Mouse (Mus musculus) limb, embryonic 12.5 days (tissue): ENCODE data around the gene Trpm3. TPM values are rescaled to one million over a fixed set of nuclear protein-coding genes. Genes with fewer than 3 reads are reported as not detected.
"Not testable (repeated sequence)": the region's sequence is repeated elsewhere in the genome, so short reads cannot be mapped to it uniquely, and the experiment has no call there.

Source experiments
- ATAC-seq: fragments of 200-750 bp; cut with Nextera tagmentation; 2 replicates; pipeline ENCODE4 v1.8.0; 2017; ENCODE audit warnings: low read depth, moderate TSS enrichment; ENCODE audit not compliant: insufficient number of reproducible peaks, insufficient read depth, low FRiP score, low TSS enrichment
- H3K27ac ChIP-seq: fragments of 300-500 bp; sonication (generic); 2 replicates; pipeline ENCODE4 v1.5.1; 2016; ENCODE audit warnings: mild to moderate bottlenecking, moderate library complexity
- H3K27me3 ChIP-seq: fragments of 300-500 bp; sonication (generic); 2 replicates; pipeline ENCODE4 v1.6.1; 2016; ENCODE audit warnings: mild to moderate bottlenecking, moderate library complexity
- H3K36me3 ChIP-seq: fragments of 300-500 bp; sonication (generic); 2 replicates; pipeline ENCODE4 v1.6.1; 2016; ENCODE audit warnings: mild to moderate bottlenecking, moderate library complexity
- H3K4me1 ChIP-seq: fragments of 300-500 bp; sonication (generic); replicated peaks from 2 replicates; pipeline ENCODE4 v1.6.1; 2016
- H3K4me2 ChIP-seq: fragments of 300-500 bp; sonication (generic); 2 replicates; pipeline ENCODE4 v1.6.1; 2016; ENCODE audit warnings: mild to moderate bottlenecking, moderate library complexity
- H3K4me3 ChIP-seq: fragments of 300-500 bp; sonication (generic); replicated peaks from 2 replicates; pipeline ENCODE4 v1.5.1; 2016; ENCODE audit warnings: mild to moderate bottlenecking
- H3K9ac ChIP-seq: fragments of 300-500 bp; sonication (generic); replicated peaks from 2 replicates; pipeline ENCODE4 v1.6.1; 2016; ENCODE audit warnings: mild to moderate bottlenecking, moderate library complexity
- H3K9me3 ChIP-seq: fragments of 300-500 bp; sonication (generic); 2 replicates; pipeline ENCODE4 v1.6.1; 2016; ENCODE audit warnings: mild to moderate bottlenecking, moderate library complexity
- WGBS: fragments of 180-500 bp; shearing (Covaris S2); methylation state at CpG from one replicate; pipeline ENCODE4 v1.1.7; 2016; 5-methylcytosine and 5-hydroxymethylcytosine counted together
- polyA plus RNA-seq: library from polyadenylated mRNA; unstranded; fragments of >200 nt; fragmentation: Nextera tagmentation; extraction: Ambion mirVana; gene quantifications from 2 replicates; pipeline ENCODE4 v1.2.1, GENCODE M21; 2016

The Trpm3 gene
- polyA plus RNA-seq, 1 experiment from 2014 or later: 6.1 TPM

GRCm38 (mm10) chr19:22821741-22822140 lies 682.9 kb downstream of the Trpm3 start:
- H3K9ac ChIP-seq: no peak overlapping the region
- no peaks in the 10 kb centered on the region for H3K9me3 ChIP-seq
- WGBS: 81% methylated on average over 8 of the region's 8 CpGs
- no peak overlapping the region for H3K4me2 ChIP-seq
- H3K36me3 ChIP-seq: no peaks in the 10 kb centered on the region
- H3K4me3 ChIP-seq: no peak overlapping the region
- H3K27ac ChIP-seq: no peak overlapping the region
- no peaks in the 10 kb centered on the region for H3K27me3 ChIP-seq
- no peak for ATAC-seq
- H3K4me1 ChIP-seq: no peaks in the 10 kb centered on the region

DNA sequence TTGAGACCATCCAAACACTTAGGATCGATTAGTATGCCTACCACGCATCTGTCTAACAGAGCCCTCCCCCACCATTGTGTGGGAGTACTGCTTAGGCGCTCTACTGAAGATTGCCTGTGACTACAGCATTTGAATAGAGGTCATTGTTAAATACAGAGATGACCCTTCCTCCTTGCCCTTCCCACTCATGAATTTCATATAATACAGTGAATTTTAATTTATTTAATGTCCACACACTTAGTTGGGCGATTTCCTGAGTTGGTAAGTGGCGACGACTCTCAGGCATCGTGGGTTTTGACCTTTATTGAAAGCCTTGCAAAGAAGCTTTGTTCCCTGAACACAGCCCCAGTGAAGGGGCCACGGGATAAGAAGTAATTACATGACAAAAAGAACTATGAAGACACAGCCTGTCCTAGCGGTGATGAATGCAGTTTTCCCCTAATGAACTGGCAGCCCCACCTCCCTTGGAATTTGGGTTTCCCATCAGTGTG lies 684.7 kb downstream of the Trpm3 start:
- ATAC-seq: no peak
- no peaks in the 10 kb centered on the region for H3K27me3 ChIP-seq
- H3K4me3 ChIP-seq: no peak overlapping the region
- H3K9ac ChIP-seq: no peak overlapping the region
- 80% methylated on average over 9 of the region's 9 CpGs for WGBS
- no peaks in the 10 kb centered on the region for H3K9me3 ChIP-seq
- H3K4me2 ChIP-seq: no peak overlapping the region
- no peaks in the 10 kb centered on the region for H3K36me3 ChIP-seq
- H3K4me1 ChIP-seq: no peaks in the 10 kb centered on the region
- no peak overlapping the region for H3K27ac ChIP-seq

DNA sequence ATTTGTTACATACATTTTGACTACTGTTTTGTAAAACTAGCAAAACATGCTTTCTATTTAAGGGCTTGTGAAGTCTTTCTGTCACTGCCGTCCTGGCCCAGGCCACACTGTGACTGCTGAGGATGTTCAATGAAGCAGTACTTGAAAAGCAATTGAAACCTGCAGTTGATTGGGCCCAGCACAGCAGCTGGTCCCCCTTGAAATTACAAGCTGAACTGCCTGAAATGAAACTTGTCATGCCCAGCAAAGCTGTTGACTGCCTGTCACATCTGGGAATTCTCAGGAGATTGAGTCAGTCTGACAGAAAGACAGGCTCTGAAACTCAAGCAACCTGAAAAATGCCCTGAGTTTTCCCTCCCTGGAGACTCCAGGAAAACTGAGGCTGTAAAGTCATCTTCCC lies 687.0 kb downstream of the Trpm3 start:
- 47% methylated on average over 1 of the region's 1 CpGs for WGBS
- Histone ChIP-seq H3K4me1 (no peaks in the 10 kb centered on the region), H3K27me3 (no peaks in the 10 kb centered on the region), H3K4me3 (no peak overlapping the region), H3K27ac (no peak overlapping the region), H3K4me2 (no peak overlapping the region), H3K9me3 (no peaks in the 10 kb centered on the region), H3K36me3 (no peaks in the 10 kb centered on the region), H3K9ac (no peak overlapping the region)
- ATAC-seq: no peak

- Histone ChIP-seq H3K4me2 (no peak overlapping the region), H3K9me3 (no peaks in the 10 kb centered on the region), H3K27me3 (no peaks in the 10 kb centered on the region), H3K27ac (no peak overlapping the region), H3K4me3 (no peak overlapping the region), H3K4me1 (no peaks in the 10 kb centered on the region), H3K9ac (no peak overlapping the region), H3K36me3 (no peaks in the 10 kb centered on the region)
- 89% methylated on average over 2 of the region's 2 CpGs for WGBS
- ATAC-seq: no peak
Measured at GRCm38 (mm10) chr19:22828198-22828742, 689.4 kb downstream of the Trpm3 start.

GRCm38 (mm10) chr19:22841081-22842040 lies 702.5 kb downstream of the Trpm3 start:
- no peak overlapping the region for H3K4me3 ChIP-seq
- H3K4me2 ChIP-seq: no peak overlapping the region
- no peaks in the 10 kb centered on the region for H3K27me3 ChIP-seq
- no peaks in the 10 kb centered on the region for H3K9me3 ChIP-seq
- WGBS: 80% methylated on average over 6 of the region's 6 CpGs
- ATAC-seq: no peak
- no peak overlapping the region for H3K9ac ChIP-seq
- H3K36me3 ChIP-seq: no peaks in the 10 kb centered on the region
- H3K4me1 ChIP-seq: no peaks in the 10 kb centered on the region
- no peak overlapping the region for H3K27ac ChIP-seq

DNA sequence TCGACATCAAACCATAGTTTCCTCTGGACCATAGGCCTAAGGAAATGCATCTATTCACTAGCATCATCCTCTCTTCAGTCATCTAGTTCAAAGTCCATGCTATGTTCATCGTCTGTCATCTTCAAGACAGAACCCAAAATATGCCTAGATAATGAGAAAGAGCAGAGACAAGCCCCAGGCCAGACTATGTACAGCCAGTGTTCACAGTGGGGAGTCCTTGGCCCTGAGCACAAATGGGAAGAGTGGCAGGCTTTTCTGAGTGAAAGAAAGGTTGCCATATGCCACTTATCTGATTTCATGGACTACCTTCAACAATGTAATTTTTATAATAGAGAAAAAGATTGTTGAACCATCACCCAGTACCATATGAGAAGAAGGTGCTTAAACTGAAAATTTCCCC lies 703.9 kb downstream of the Trpm3 start:
- H3K9me3 ChIP-seq: no peaks in the 10 kb centered on the region
- no peak overlapping the region for H3K4me2 ChIP-seq
- H3K9ac ChIP-seq: no peak overlapping the region
- no peaks in the 10 kb centered on the region for H3K36me3 ChIP-seq
- 87% methylated on average over 2 of the region's 2 CpGs for WGBS
- no peak overlapping the region for H3K4me3 ChIP-seq
- ATAC-seq: no peak
- H3K27ac ChIP-seq: no peak overlapping the region
- no peaks in the 10 kb centered on the region for H3K27me3 ChIP-seq
- no peaks in the 10 kb centered on the region for H3K4me1 ChIP-seq

- no peaks in the 10 kb centered on the region for H3K27me3 ChIP-seq
- no peak overlapping the region for H3K4me2 ChIP-seq
- 83% methylated on average over 12 of the region's 12 CpGs for WGBS
Measured at GRCm38 (mm10) chr19:22847696-22848095, 708.9 kb downstream of the Trpm3 start.

GRCm38 (mm10) chr19:22848251-22848650 lies 709.4 kb downstream of the Trpm3 start:
- WGBS: 83% methylated on average over 1 of the region's 1 CpGs
- no peaks in the 10 kb centered on the region for H3K36me3 ChIP-seq
- no peak overlapping the region for H3K27ac ChIP-seq
- ATAC-seq: no peak
- H3K27me3 ChIP-seq: no peaks in the 10 kb centered on the region
- no peaks in the 10 kb centered on the region for H3K9me3 ChIP-seq
- peaks cover 4% of the 10 kb centered on the region; the same call in 1 of the 2 replicates for H3K4me1 ChIP-seq
- no peak overlapping the region for H3K9ac ChIP-seq
- H3K4me2 ChIP-seq: no peak overlapping the region
- no peak overlapping the region for H3K4me3 ChIP-seq

More at GRCm38 (mm10) chr19:22847696-22848095, 708.9 kb downstream of the Trpm3 start:
- ATAC-seq: no peak
- H3K4me1 ChIP-seq: peaks cover 4% of the 10 kb centered on the region; the same call in 1 of the 2 replicates
- no peak overlapping the region for H3K4me3 ChIP-seq
- no peak overlapping the region for H3K9ac ChIP-seq
- H3K36me3 ChIP-seq: no peaks in the 10 kb centered on the region
- H3K9me3 ChIP-seq: no peaks in the 10 kb centered on the region
- no peak overlapping the region for H3K27ac ChIP-seq

DNA sequence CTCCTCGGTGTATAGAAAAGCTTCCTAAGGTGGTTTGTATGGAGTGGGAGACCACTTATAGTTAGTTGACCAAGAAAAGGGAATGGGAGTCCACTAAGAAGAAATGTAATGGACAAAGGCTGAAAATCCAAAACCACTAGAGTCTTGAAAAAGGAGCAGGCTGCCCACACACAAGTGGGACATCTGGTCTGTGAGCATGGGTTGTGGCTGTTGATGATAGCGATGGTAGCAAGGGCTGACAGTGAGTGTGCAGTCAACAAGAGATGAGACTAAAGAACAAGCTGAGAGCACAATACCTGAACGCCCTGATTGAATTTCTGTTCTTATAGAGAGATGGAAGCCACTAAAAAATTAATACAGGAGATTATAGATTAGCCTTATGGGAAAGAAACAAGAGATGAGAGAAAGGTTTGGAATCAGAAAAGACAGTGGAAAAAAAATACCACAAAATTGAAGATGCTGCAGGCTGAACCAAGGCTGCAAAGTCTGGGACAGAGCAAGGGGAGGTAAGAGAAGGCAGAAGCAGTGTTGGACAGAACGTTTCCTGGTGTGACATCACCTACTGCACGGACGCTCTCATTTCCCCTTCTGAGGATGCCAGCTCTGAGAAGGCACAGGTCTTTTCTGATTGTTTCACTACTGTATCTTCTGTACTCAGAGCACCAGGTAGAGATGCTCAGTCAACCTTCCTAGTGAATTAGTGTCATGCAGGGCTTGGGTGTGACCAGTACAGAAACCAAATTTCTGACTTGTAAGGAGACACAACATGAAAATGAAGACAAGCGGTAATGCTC lies 710.1 kb downstream of the Trpm3 start:
- Histone ChIP-seq H3K27me3 (no peaks in the 10 kb centered on the region), H3K4me1 (peaks cover 4% of the 10 kb centered on the region; the same call in 1 of the 2 replicates), H3K27ac (no peak overlapping the region), H3K9ac (no peak overlapping the region), H3K4me3 (no peak overlapping the region), H3K4me2 (no peak overlapping the region), H3K36me3 (no peaks in the 10 kb centered on the region), H3K9me3 (no peaks in the 10 kb centered on the region)
- WGBS: 90% methylated on average over 7 of the region's 7 CpGs
- ATAC-seq: no peak

GRCm38 (mm10) chr19:22851423-22851822 lies 712.6 kb downstream of the Trpm3 start:
- ATAC-seq, H3K9ac ChIP-seq, H3K27ac ChIP-seq, H3K9me3 ChIP-seq, H3K36me3 ChIP-seq, H3K4me2 ChIP-seq, H3K4me3 ChIP-seq, H3K4me1 ChIP-seq, H3K27me3 ChIP-seq: not testable (repeated sequence)
- 48% methylated on average over 5 of the region's 5 CpGs for WGBS

DNA sequence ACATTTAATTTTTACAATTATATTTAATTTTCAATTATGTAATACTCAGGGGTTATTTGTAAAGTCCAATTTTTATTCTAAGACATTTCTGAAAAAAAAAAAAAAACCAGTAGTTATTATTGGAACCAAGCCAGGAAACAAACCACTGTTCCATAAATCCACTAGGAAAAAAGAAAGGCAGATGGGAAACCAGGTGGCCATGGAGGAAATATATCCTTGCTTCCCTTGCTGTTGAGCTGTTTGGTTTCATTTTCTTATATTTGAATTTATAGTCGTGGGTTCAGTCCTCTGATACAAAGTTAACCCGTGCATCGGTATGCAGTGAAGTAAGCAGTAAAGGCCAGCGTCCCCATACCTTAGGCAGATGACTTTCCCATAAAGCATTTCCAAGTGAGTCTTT lies 720.8 kb downstream of the Trpm3 start:
- ATAC-seq: no peak
- Histone ChIP-seq H3K4me3 (no peak overlapping the region), H3K27me3 (no peaks in the 10 kb centered on the region), H3K9ac (no peak overlapping the region), H3K9me3 (no peaks in the 10 kb centered on the region), H3K4me2 (no peak overlapping the region), H3K36me3 (no peaks in the 10 kb centered on the region), H3K27ac (no peak overlapping the region), H3K4me1 (no peaks in the 10 kb centered on the region)
- 74% methylated on average over 4 of the region's 4 CpGs for WGBS
